Mouse (Mus musculus) E14TG2a.4 (cell line): Measurements from ENCODE around the gene Elf1.

Source experiments
- H3K27me3 ChIP-seq: 2 replicates; pipeline ENCODE4 v1.6.1; 2014; ENCODE audit warnings: low read length, control low read depth; ENCODE audit not compliant: insufficient read depth
- H3K36me3 ChIP-seq: 2 replicates; pipeline ENCODE4 v1.6.1; 2014; ENCODE audit warnings: low read length, control low read depth; ENCODE audit not compliant: insufficient read depth
- H3K4me1 ChIP-seq: replicated peaks from 2 replicates; pipeline ENCODE4 v1.6.1; 2014; ENCODE audit warnings: low read depth, low read length, control low read depth
- H3K4me3 ChIP-seq: replicated peaks from 2 replicates; pipeline ENCODE4 v1.5.1; 2014; ENCODE audit warnings: mild to moderate bottlenecking, low read length
- H3K9me3 ChIP-seq: 2 replicates; pipeline ENCODE4 v1.6.1; 2014; ENCODE audit warnings: low read length, control low read depth
- CTCF ChIP-seq: conservative IDR thresholded peaks from 2 replicates; pipeline ENCODE4 v1.5.1; 2014; ENCODE audit warnings: low read length
- NANOG ChIP-seq: IDR thresholded peaks from 2 replicates; pipeline ENCODE4 v1.6.1; 2014; ENCODE audit warnings: borderline replicate concordance, low read length, mixed read lengths
- POU5F1 ChIP-seq: IDR thresholded peaks from 2 replicates; pipeline ENCODE4 v1.6.1; 2014; ENCODE audit warnings: low read length, borderline replicate concordance

The Elf1 gene

DNA sequence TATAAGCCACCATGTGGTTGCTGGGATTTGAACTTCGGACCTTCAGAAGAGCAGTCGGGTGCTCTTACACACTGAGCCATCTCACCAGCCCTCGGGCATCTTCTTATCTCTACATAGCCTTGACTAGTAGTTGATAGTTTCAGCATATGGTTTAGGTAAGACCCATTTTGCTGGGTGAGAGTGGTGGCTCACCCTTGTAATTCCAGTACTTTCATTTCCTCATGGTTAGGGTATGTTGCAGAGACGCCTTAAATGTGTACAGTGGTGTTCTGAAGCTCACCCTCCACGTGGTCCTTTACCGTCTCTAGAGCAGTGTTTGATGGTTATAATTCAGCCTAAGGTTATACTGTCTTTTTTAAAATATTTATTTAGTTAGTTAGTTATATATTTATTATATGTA is 125.4 kb downstream of the Elf1 start:
- TF ChIP-seq NANOG, result no peak
- no peak for TF ChIP-seq CTCF
- TF ChIP-seq POU5F1, result no peak
- Histone ChIP-seq H3K9me3 (no peaks in the 10 kb centered on the region), H3K27me3 (no peaks in the 10 kb centered on the region), H3K4me3 (no peak overlapping the region), H3K36me3 (peaks cover 97% of the 10 kb centered on the region), H3K4me1 (no peaks in the 10 kb centered on the region)

DNA sequence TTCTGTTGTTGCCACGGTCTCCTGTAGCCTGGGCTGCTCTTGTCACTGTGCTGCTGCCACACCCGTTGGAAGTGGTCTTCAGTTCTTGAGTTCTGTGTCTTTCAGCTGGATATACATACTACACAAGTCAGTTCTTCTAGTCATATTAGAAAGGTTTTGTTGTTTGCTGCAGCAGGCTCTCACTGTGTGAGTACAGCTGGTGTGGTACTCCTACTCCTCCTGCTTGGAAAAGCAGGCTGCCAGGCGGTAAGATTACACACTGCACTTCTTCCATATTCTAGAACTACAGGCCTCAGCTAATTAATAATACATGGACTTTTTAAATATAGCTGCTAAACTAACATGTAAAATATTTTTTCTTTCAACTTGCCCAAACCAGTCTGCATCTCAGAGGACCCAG is 125.9 kb downstream of the Elf1 start:
- Histone ChIP-seq H3K36me3 (peaks cover 97% of the 10 kb centered on the region), H3K4me1 (no peaks in the 10 kb centered on the region), H3K9me3 (no peaks in the 10 kb centered on the region), H3K4me3 (no peak overlapping the region), H3K27me3 (no peaks in the 10 kb centered on the region)
- TF ChIP-seq NANOG, result no peak
- no peak for TF ChIP-seq CTCF
- TF ChIP-seq POU5F1, result no peak

- Histone ChIP-seq H3K4me3 (no peak overlapping the region), H3K27me3 (no peaks in the 10 kb centered on the region), H3K36me3 (peaks cover 97% of the 10 kb centered on the region), H3K9me3 (no peaks in the 10 kb centered on the region), H3K4me1 (no peaks in the 10 kb centered on the region)
- TF ChIP-seq NANOG (no peak), POU5F1 (no peak), CTCF (no peak)
Observed at GRCm38 (mm10) chr14:79607352-79607751, 126.4 kb downstream of the Elf1 start.

- Histone ChIP-seq H3K27me3 (no peaks in the 10 kb centered on the region), H3K9me3 (no peaks in the 10 kb centered on the region), H3K4me3 (no peak overlapping the region), H3K36me3 (peaks cover 97% of the 10 kb centered on the region), H3K4me1 (no peaks in the 10 kb centered on the region)
- TF ChIP-seq CTCF, result no peak
- no peak for TF ChIP-seq POU5F1
- TF ChIP-seq NANOG, result no peak
Observed at GRCm38 (mm10) chr14:79608286-79608685, 127.3 kb downstream of the Elf1 start.

GRCm38 (mm10) chr14:79617121-79617828 is 136.3 kb downstream of the Elf1 start:
- peak; percentile 19 for TF ChIP-seq CTCF
- TF ChIP-seq POU5F1, result no peak
- no peak for TF ChIP-seq NANOG
- Histone ChIP-seq H3K36me3 (peaks cover 93% of the 10 kb centered on the region), H3K27me3 (no peaks in the 10 kb centered on the region), H3K4me1 (no peaks in the 10 kb centered on the region), H3K4me3 (no peak overlapping the region), H3K9me3 (no peaks in the 10 kb centered on the region)

DNA sequence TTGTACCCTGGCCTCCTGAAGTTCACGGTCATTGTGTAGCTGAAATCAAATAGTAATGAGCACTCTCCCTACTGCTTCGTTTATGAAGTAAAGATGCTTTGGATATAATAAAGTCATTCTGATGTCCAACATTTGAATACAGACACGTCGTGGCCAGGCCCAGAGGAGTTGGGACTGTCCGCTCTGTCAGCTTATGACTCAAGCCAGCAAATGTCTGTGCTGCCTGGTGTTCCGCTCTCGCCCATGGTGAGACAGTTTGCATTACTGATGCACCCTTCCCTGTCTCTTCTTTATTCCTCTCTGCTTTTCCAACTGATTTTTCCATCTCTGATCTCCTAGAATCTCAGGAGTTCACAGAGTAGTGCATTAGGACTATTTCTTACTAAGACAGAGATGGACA is 138.8 kb downstream of the Elf1 start:
- H3K36me3 ChIP-seq, result peaks cover 92% of the 10 kb centered on the region
- H3K9me3 ChIP-seq, result no peaks in the 10 kb centered on the region
- H3K4me1 ChIP-seq, result no peaks in the 10 kb centered on the region
- TF ChIP-seq CTCF (no peak), POU5F1 (no peak), NANOG (no peak)
- no peaks in the 10 kb centered on the region for H3K27me3 ChIP-seq
- no peak overlapping the region for H3K4me3 ChIP-seq

GRCm38 (mm10) chr14:79621143-79621542 is 140.1 kb downstream of the Elf1 start:
- H3K4me1 ChIP-seq, result no peaks in the 10 kb centered on the region
- TF ChIP-seq CTCF, result no peak
- no peak for TF ChIP-seq NANOG
- no peak for TF ChIP-seq POU5F1

More at GRCm38 (mm10) chr14:79621143-79621542, 140.1 kb downstream of the Elf1 start:
- H3K9me3 ChIP-seq, result no peaks in the 10 kb centered on the region
- H3K27me3 ChIP-seq, result no peaks in the 10 kb centered on the region
- peaks cover 95% of the 10 kb centered on the region for H3K36me3 ChIP-seq
- H3K4me3 ChIP-seq, result no peak overlapping the region
